Mouse (Mus musculus) forebrain, postnatal 0 days (tissue): ENCODE data around the gene Spice1. TPM values are rescaled to one million over a fixed set of nuclear protein-coding genes. Genes with fewer than 3 reads are reported as not detected.

Experiments used
- ATAC-seq: fragments of 200-750 bp; cut with Nextera tagmentation; 2 replicates; pipeline ENCODE4 v1.8.0; 2017; ENCODE audit warnings: mild to moderate bottlenecking, moderate library complexity
- DNase-seq: peaks from one replicate; pipeline ENCODE4 v3.0.0-alpha.2; 2015
- H3K27ac ChIP-seq: fragments of 300-500 bp; sonication (generic); 2 replicates; pipeline ENCODE4 v1.5.1; 2014; ENCODE audit warnings: low read depth, mild to moderate bottlenecking, antibody characterized with exemption, low read length, moderate library complexity, mixed read lengths
- H3K27me3 ChIP-seq: fragments of 300-500 bp; sonication (generic); 2 replicates; pipeline ENCODE4 v1.6.1; 2014; ENCODE audit warnings: mild to moderate bottlenecking, low read length, mixed read lengths; ENCODE audit not compliant: insufficient read depth
- H3K36me3 ChIP-seq: fragments of 300-500 bp; sonication (generic); 2 replicates; pipeline ENCODE4 v1.6.1; 2014; ENCODE audit warnings: mild to moderate bottlenecking, moderate library complexity; ENCODE audit not compliant: insufficient read depth
- H3K4me1 ChIP-seq: fragments of 300-500 bp; sonication (generic); 2 replicates; pipeline ENCODE4 v1.6.1; 2014; ENCODE audit warnings: antibody characterized with exemption; ENCODE audit not compliant: insufficient read depth
- H3K4me2 ChIP-seq: fragments of 300-500 bp; sonication (generic); 2 replicates; pipeline ENCODE4 v1.6.1; 2014; ENCODE audit warnings: low read depth, mild to moderate bottlenecking, moderate library complexity
- H3K4me3 ChIP-seq: fragments of 300-500 bp; sonication (generic); 2 replicates; pipeline ENCODE4 v1.5.1; 2014; ENCODE audit warnings: low read depth, low read length, mixed read lengths
- H3K9ac ChIP-seq: fragments of 300-500 bp; sonication (generic); 2 replicates; pipeline ENCODE4 v1.6.1; 2014; ENCODE audit warnings: mild to moderate bottlenecking
- H3K9me3 ChIP-seq: fragments of 300-500 bp; sonication (generic); 2 replicates; pipeline ENCODE4 v1.6.1; 2016; ENCODE audit warnings: low read length
- CTCF ChIP-seq: sonication (generic); IDR thresholded peaks from 2 replicates; pipeline ENCODE4 v1.5.1; 2016; ENCODE audit warnings: antibody characterized with exemption, control low read depth, low read depth
- WGBS: fragments of 180-500 bp; shearing (Covaris S2); extraction: QIAGEN DNeasy Blood & Tissue Kit; methylation state at CpG from one replicate; pipeline ENCODE4 v1.1.7; 2014; 5-methylcytosine and 5-hydroxymethylcytosine counted together
- polyA plus RNA-seq: library from polyadenylated mRNA; unstranded; fragments of >200 nt; fragmentation: Nextera tagmentation; extraction: Ambion mirVana; gene quantifications from 2 replicates; pipeline ENCODE4 v1.2.1, GENCODE M21; 2015
- total RNA-seq: library from RNA; depleted of rRNA; stranded (reverse); fragments of >200 nt; gene quantifications from 2 replicates; pipeline ENCODE4 v1.2.3, GENCODE M21; 2014

Spice1 gene
- total and polyA plus RNA-seq, 2 experiments from 2014 or later = 12.0 to 14.5 TPM

- Histone ChIP-seq H3K9me3 (no peaks in the 10 kb centered on the region), H3K27me3 (no peaks in the 10 kb centered on the region), H3K4me2 (no peak overlapping the region), H3K27ac (no peak overlapping the region), H3K4me3 (no peak overlapping the region), H3K4me1 (no peaks in the 10 kb centered on the region), H3K36me3 (no peaks in the 10 kb centered on the region), H3K9ac (no peak overlapping the region)
- 90% methylated on average over 4 of the region's 4 CpGs for WGBS
- no peak for ATAC-seq
- no peak for TF ChIP-seq CTCF
- DNase-seq = no peak
Measured at GRCm38 (mm10) chr16:44316350-44316749, 30.6 kb upstream of the Spice1 start.

- no peak overlapping the region for H3K4me3 ChIP-seq
- H3K27ac ChIP-seq = no peak overlapping the region
- no peaks in the 10 kb centered on the region for H3K27me3 ChIP-seq
- H3K4me1 ChIP-seq = no peaks in the 10 kb centered on the region
- H3K36me3 ChIP-seq = no peaks in the 10 kb centered on the region
- no peak overlapping the region for H3K9ac ChIP-seq
- peak; percentile 48; the same call in 1 of the 2 replicates for ATAC-seq
- WGBS = 51% methylated on average over 3 of the region's 3 CpGs
- H3K4me2 ChIP-seq = no peak overlapping the region
- TF ChIP-seq CTCF = no peak
- no peak for DNase-seq
- H3K9me3 ChIP-seq = no peaks in the 10 kb centered on the region
Measured at GRCm38 (mm10) chr16:44320232-44320631, 26.7 kb upstream of the Spice1 start.

GRCm38 (mm10) chr16:44328644-44329043 lies 18.3 kb upstream of the Spice1 start:
- 70% methylated on average over 4 of the region's 4 CpGs for WGBS
- Histone ChIP-seq H3K4me3 (no peak overlapping the region), H3K4me2 (no peak overlapping the region), H3K36me3 (no peaks in the 10 kb centered on the region), H3K9ac (no peak overlapping the region), H3K9me3 (no peaks in the 10 kb centered on the region), H3K27me3 (no peaks in the 10 kb centered on the region), H3K4me1 (peaks cover 4% of the 10 kb centered on the region; the same call in 1 of the 2 replicates), H3K27ac (no peak overlapping the region)
- no peak for TF ChIP-seq CTCF
- DNase-seq (no peak), ATAC-seq (no peak)

GRCm38 (mm10) chr16:44330657-44331056 lies 16.3 kb upstream of the Spice1 start:
- peak; percentile 44 for TF ChIP-seq CTCF
- no peaks in the 10 kb centered on the region for H3K27me3 ChIP-seq
- WGBS = 78% methylated on average over 9 of the region's 9 CpGs
- no peak overlapping the region for H3K9ac ChIP-seq
- H3K4me3 ChIP-seq = no peak overlapping the region
- H3K36me3 ChIP-seq = no peaks in the 10 kb centered on the region
- ATAC-seq = 0 out of 2 replicates have a peak, but pooled peaks have one; percentile 7
- H3K4me1 ChIP-seq = peaks cover 4% of the 10 kb centered on the region; the same call in 1 of the 2 replicates
- no peak overlapping the region for H3K27ac ChIP-seq
- DNase-seq = no peak
- peak overlapping the region; percentile 99; the same call in 1 of the 2 replicates for H3K4me2 ChIP-seq
- no peaks in the 10 kb centered on the region for H3K9me3 ChIP-seq

- H3K36me3 ChIP-seq = no peaks in the 10 kb centered on the region
- DNase-seq = no peak
- H3K4me3 ChIP-seq = 0 out of 2 replicates have a peak overlapping the region, but pooled peaks have one; percentile 2
- peak overlapping the region; percentile 99 for H3K4me2 ChIP-seq
- no peaks in the 10 kb centered on the region for H3K27me3 ChIP-seq
- H3K9me3 ChIP-seq = no peaks in the 10 kb centered on the region
- peaks cover 4% of the 10 kb centered on the region; the same call in 1 of the 2 replicates for H3K4me1 ChIP-seq
- TF ChIP-seq CTCF = no peak
- H3K27ac ChIP-seq = no peak overlapping the region
- H3K9ac ChIP-seq = no peak overlapping the region
- peak; percentile 62 for ATAC-seq
- 17% methylated on average over 9 of the region's 9 CpGs for WGBS
Measured at GRCm38 (mm10) chr16:44331154-44331553, 15.8 kb upstream of the Spice1 start.

- Histone ChIP-seq H3K9ac (peak overlapping the region; percentile 72), H3K4me3 (peak overlapping the region; percentile 60), H3K4me2 (peak overlapping the region; percentile 99), H3K27ac (no peak overlapping the region), H3K9me3 (no peaks in the 10 kb centered on the region), H3K36me3 (no peaks in the 10 kb centered on the region), H3K27me3 (no peaks in the 10 kb centered on the region), H3K4me1 (peaks cover 4% of the 10 kb centered on the region; the same call in 1 of the 2 replicates)
- WGBS = 16% methylated on average over 6 of the region's 6 CpGs
- TF ChIP-seq CTCF = no peak
- DNase-seq (no peak), ATAC-seq (0 out of 2 replicates have a peak, but pooled peaks have one; percentile 15)
Measured at GRCm38 (mm10) chr16:44331671-44331994, 15.3 kb upstream of the Spice1 start.

GRCm38 (mm10) chr16:44331995-44332860 lies 14.7 kb upstream of the Spice1 start:
- under 1% methylated on average over 58 of the region's 60 CpGs for WGBS
- Histone ChIP-seq H3K4me1 (peaks cover 4% of the 10 kb centered on the region; the same call in 1 of the 2 replicates), H3K27ac (no peak overlapping the region), H3K4me3 (peak overlapping the region; percentile 60), H3K9me3 (no peaks in the 10 kb centered on the region), H3K27me3 (no peaks in the 10 kb centered on the region), H3K9ac (peak overlapping the region; percentile 72), H3K4me2 (peak overlapping the region; percentile 99), H3K36me3 (no peaks in the 10 kb centered on the region)
- TF ChIP-seq CTCF = no peak
- peak; percentile 49 for DNase-seq
- ATAC-seq = peak; percentile 67
